Mouse (Mus musculus) bone marrow macrophage, adult 2 months (primary cell): ENCODE measurements around the gene Slc38a10. TPM values are rescaled to one million over a fixed set of nuclear protein-coding genes. Genes with fewer than 3 reads are reported as not detected.
A peak's percentile ranks its signal among the peaks of the same experiment; 100 is the strongest.

Experiments
- H3K27ac ChIP-seq: 2 replicates; pipeline ENCODE4 v1.5.1; 2012; ENCODE audit warnings: low read depth, low read length; ENCODE audit not compliant: insufficient read depth
- H3K4me1 ChIP-seq: 2 replicates; pipeline ENCODE4 v1.6.1; 2012; ENCODE audit warnings: low read length; ENCODE audit not compliant: control insufficient read depth, insufficient read depth
- H3K4me3 ChIP-seq: 2 replicates; pipeline ENCODE4 v1.5.1; 2012; ENCODE audit warnings: mild to moderate bottlenecking, low read length, moderate library complexity; ENCODE audit not compliant: insufficient read depth
- CTCF ChIP-seq: IDR thresholded peaks from 2 replicates; pipeline ENCODE4 v1.5.1; 2012; ENCODE audit warnings: low read depth, mild to moderate bottlenecking, low read length, moderate library complexity
- POLR2A ChIP-seq: IDR thresholded peaks from 2 replicates; pipeline ENCODE4 v1.6.1; 2012; ENCODE audit warnings: mild to moderate bottlenecking, low read depth, low read length, borderline replicate concordance
- polyA plus RNA-seq: library from polyadenylated mRNA; stranded (reverse); fragments of >200 nt; gene quantifications from 2 replicates; pipeline ENCODE4 v1.2.4, GENCODE M21; 2012; ENCODE audit not compliant: missing spikeins, insufficient read depth, insufficient read length

The Slc38a10 gene
- polyA plus RNA-seq, 1 experiment, result 60.0 TPM

GRCm38 (mm10) chr11:120142601-120143051, 8.5 kb downstream of the Slc38a10 start:
- Histone ChIP-seq H3K4me3 (peak overlapping the region; percentile 27), H3K4me1 (peaks cover 69% of the 10 kb centered on the region), H3K27ac (peak overlapping the region; percentile 95)
- no peak for TF ChIP-seq POLR2A
- TF ChIP-seq CTCF, result peak; percentile 44; the same call in 1 of the 2 replicates

GRCm38 (mm10) chr11:120140255-120140654, 10.9 kb downstream of the Slc38a10 start:
- no peak for TF ChIP-seq CTCF
- TF ChIP-seq POLR2A, result no peak
- peaks cover 57% of the 10 kb centered on the region for H3K4me1 ChIP-seq
- no peak overlapping the region for H3K4me3 ChIP-seq
- no peak overlapping the region for H3K27ac ChIP-seq

- Histone ChIP-seq H3K4me3 (no peak overlapping the region), H3K4me1 (peaks cover 48% of the 10 kb centered on the region), H3K27ac (no peak overlapping the region)
- TF ChIP-seq POLR2A (no peak), CTCF (no peak)
Measured at GRCm38 (mm10) chr11:120139309-120139731, 11.8 kb downstream of the Slc38a10 start.

- H3K4me1 ChIP-seq, result peaks cover 39% of the 10 kb centered on the region
- H3K4me3 ChIP-seq, result no peak overlapping the region
- TF ChIP-seq POLR2A (no peak), CTCF (no peak)
- no peak overlapping the region for H3K27ac ChIP-seq
Measured at GRCm38 (mm10) chr11:120137625-120138004, 13.5 kb downstream of the Slc38a10 start.

GRCm38 (mm10) chr11:120136796-120137624, 14.1 kb downstream of the Slc38a10 start:
- H3K27ac ChIP-seq, result no peak overlapping the region
- TF ChIP-seq POLR2A, result no peak
- TF ChIP-seq CTCF, result no peak
- no peak overlapping the region for H3K4me3 ChIP-seq
- peaks cover 41% of the 10 kb centered on the region for H3K4me1 ChIP-seq

GRCm38 (mm10) chr11:120136195-120136594, 15.0 kb downstream of the Slc38a10 start:
- Histone ChIP-seq H3K4me1 (peaks cover 34% of the 10 kb centered on the region), H3K27ac (no peak overlapping the region), H3K4me3 (no peak overlapping the region)
- TF ChIP-seq CTCF, result no peak
- no peak for TF ChIP-seq POLR2A

GRCm38 (mm10) chr11:120134847-120135530, 16.2 kb downstream of the Slc38a10 start:
- no peak for TF ChIP-seq POLR2A
- TF ChIP-seq CTCF, result no peak
- no peak overlapping the region for H3K27ac ChIP-seq
- peaks cover 26% of the 10 kb centered on the region for H3K4me1 ChIP-seq
- H3K4me3 ChIP-seq, result no peak overlapping the region

- Histone ChIP-seq H3K4me3 (no peak overlapping the region), H3K27ac (no peak overlapping the region), H3K4me1 (peaks cover 18% of the 10 kb centered on the region)
- TF ChIP-seq CTCF (no peak), POLR2A (no peak)
Measured at GRCm38 (mm10) chr11:120134148-120134547, 17.0 kb downstream of the Slc38a10 start.

- no peak for TF ChIP-seq CTCF
- H3K4me3 ChIP-seq, result no peak overlapping the region
- no peak overlapping the region for H3K27ac ChIP-seq
- H3K4me1 ChIP-seq, result peaks cover 17% of the 10 kb centered on the region
Measured at GRCm38 (mm10) chr11:120129281-120129680, 21.9 kb downstream of the Slc38a10 start.

GRCm38 (mm10) chr11:120126845-120127244, 24.3 kb downstream of the Slc38a10 start:
- TF ChIP-seq POLR2A (no peak), CTCF (no peak)
- no peak overlapping the region for H3K4me3 ChIP-seq
- H3K4me1 ChIP-seq, result 0 out of 2 replicates have a peak, but pooled peaks cover 4% of the 10 kb centered on the region
- H3K27ac ChIP-seq, result no peak overlapping the region
